Mouse (Mus musculus): ENCODE measurements around the gene Tspan12.
"Not testable (repeated sequence)": the region's sequence is repeated elsewhere in the genome, so short reads cannot be mapped to it uniquely, and the experiment has no call there.

Tspan12 gene

DNA sequence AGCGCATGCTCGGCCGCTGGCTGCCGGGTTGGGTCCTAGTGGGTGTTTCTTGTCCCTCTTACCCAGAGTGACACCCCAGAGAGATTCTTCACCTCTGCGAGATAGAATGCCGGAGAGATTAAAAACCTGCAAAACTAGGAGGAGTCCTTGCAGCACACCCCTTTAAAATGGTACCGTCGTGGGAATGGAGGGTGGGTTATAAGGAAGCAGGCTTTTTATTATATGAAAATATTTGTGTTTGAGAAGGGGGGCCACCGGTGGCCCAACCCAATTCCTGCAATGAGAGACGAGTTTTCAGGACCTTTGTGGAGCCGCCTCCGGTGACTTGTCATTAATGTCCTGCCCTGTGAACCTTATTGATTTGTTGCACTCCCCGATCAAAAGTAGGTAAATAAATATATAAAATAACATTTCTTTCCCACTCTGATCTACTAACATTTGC lies at the start of gene Tspan12:
TSS of gene Tspan12 (minus strand) at position 172 of the 442 bp plus-strand sequence.
- no peak for DNase-seq

DNA sequence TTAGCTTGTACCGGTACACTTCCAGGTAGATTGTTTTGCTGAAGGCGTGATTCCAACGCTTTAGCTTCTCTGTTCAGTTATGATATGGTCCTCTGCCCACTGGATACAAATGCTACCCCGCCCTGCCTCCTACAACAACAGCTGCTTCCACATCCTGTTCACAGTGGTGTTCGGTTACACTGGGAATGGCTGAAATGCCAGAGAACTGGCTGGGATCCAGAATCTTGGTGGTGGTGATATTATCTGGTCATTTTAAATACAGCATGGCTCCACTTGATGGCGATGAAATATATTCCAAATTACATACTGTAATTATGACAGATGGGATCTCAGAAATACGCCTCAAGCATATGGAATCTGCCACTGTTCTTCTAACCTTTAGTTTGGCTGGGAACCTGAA lies 42.1 kb upstream of the Tspan12 start:
- DNase-seq: peak; percentile 18 to 53

DNA sequence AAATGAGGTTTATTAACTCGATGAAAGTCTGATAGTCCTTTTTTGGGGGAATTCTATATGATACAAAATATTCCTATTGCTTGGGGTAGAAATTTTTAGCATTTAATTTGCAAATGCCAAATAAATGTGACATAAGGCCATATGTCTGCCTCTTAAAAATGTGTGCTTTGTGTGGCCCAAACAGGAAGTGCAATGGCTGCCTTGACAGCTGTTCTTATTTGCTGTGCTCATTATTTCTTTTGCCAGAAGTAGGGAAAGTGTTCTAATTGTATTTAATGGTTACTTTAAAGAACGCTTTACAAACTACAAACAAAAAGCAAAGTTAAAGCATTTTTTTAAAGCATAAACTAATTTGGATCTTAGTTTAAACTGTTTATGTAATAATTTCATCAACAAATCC lies 36.8 kb upstream of the Tspan12 start:
- DNase-seq: no peak

DNA sequence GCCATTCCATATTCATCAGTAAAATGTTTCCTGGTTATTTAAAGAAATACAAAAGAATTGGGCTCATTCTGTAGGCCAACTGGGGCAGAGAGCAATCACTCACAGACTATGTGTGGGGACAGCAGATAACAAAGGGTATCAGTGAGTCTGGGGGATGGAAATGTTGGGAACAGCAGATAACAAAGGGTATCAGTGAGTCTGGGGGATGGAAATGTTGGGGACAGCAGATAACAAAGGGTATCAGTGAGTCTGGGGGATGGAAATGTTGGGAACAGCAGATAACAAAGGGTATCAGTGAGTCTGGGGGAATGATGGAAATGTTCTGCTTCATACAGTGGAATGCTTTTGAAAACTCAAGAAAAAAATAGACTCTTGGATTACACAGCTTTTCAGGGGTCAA lies 35.7 kb upstream of the Tspan12 start:
- DNase-seq: not testable (repeated sequence)

DNA sequence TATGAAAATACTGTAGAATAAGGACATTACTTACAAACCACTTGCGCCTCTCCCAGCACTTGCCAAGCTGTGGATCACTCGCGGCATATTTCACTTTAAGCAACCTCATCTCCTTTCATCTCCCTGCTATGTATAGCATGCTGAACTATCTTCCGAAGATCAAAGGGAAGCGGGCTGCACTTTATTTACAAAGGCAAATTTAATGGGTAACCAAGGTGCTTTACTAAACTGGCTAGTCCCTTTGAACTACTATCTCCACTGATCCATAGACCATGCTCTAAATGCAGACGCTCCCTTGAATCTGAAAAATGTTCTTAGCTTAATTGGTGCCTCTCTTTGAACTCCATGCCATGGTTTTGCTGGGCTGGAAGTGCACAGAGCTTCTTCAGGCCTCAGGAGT lies 27.2 kb upstream of the Tspan12 start:
- DNase-seq: no peak

DNA sequence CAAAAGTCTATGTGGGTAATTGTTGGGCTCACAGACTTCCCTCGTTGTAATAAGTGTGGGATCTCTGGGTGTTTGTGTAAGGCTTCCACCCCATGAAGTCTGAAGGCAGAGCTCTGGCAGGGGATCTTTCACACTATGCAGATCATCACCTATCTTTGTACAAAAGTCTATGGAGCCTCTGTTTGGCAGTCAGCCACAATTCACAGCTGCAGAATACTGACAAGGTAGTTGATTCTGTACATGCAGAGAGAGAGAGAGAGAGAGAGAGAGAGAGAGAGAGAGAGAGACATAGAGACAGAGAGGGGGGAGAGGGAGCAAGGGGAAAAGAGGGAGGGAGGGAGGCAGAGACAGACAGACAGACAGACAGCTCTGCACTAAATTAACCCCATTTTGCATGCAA lies 15.0 kb upstream of the Tspan12 start:
- no peak for DNase-seq

DNA sequence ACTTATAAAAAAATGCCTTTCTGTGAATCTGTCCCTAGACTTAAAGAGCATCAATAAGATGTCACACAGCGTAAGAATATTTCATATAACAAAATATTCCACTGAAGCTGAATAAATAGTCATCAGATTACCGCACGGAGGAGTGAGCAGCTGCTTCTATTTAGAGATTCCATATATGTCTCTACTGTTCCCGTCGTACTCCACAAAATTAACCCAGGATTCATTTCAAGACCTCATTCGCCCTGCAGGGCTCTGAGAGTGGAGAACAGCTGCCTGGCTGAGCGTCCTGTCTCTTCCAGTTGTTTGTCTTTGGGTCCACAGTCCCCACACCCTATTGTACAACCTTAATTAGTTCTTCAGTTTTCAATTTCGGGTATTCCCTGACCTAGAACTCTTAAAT lies 11.9 kb upstream of the Tspan12 start:
- no peak for DNase-seq

DNA sequence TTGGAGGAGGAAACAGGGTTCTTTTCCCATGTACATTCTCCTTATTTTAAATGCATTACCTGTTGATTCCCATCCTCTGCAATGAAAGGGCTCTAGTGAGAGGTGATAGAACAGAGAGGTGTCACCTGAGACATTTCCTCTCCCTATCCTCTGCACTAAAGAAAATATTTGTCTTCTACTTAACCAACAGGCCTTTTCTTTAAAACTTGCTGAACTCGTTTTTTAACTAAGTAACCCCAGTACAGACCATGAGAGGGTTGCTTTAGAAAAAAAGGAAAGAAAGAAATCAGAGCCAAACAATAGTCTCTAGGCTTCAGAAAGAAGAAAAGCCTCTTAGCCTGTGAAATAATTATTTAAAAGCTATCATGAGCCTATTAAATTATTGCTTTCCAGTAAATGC lies 11.2 kb upstream of the Tspan12 start:
- DNase-seq: no peak

DNA sequence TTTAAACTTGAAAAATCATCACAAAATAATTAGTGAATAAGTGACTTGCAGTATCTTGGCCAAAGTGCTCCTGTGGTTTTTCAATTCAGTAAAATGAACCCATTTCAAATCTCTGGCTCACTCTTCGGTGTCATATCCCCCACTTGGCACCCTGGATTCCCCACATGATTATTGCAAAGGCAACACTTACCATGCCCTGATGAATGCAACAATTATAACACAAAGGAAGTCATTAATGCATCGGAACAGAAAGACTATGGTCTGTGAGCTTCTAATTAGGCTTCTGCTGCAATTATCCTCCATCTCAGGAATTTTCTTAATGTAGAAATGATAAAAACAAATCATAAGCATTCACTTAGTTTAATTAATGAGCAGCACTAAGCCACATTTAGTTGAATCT lies 9.0 kb upstream of the Tspan12 start:
- no peak for DNase-seq

DNA sequence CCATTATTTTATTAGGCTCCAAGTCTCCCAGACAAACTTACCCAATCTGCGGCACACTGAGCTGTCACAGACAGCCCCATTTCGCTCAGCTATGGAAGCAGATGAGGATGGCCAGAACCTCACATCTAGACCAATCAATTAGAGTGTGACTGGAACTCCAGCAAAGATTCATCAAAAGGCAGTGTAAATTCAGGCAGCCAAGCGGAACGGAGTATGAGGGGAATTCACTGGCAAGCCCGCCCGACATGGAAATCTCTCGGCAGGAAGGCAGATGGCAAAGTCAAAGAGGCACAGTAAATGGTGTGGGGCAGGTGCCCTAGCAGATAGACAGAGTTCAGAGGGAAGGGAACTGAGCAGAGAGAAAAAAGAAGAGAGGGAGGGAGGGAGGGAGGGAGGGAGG lies 5.5 kb upstream of the Tspan12 start:
- DNase-seq: no peak

DNA sequence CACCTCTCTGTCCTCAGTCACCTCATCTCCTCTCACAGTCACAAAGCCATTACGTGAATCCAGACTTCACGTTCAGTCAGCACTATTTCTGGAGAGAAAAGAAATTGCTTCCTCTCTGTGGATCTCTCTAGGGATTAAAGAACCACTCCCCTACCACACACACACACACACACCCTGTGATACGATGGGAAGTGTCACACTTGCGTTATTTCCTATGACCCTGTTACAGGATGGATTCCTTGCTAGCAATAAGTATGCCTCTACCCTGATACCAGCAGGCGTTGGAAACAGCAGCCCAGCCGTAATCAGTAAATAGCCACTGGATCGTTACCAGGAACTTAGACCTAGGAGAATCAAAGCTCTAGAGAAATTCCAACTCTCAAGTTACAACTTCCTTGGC lies 3.6 kb upstream of the Tspan12 start:
- DNase-seq: no peak

DNA sequence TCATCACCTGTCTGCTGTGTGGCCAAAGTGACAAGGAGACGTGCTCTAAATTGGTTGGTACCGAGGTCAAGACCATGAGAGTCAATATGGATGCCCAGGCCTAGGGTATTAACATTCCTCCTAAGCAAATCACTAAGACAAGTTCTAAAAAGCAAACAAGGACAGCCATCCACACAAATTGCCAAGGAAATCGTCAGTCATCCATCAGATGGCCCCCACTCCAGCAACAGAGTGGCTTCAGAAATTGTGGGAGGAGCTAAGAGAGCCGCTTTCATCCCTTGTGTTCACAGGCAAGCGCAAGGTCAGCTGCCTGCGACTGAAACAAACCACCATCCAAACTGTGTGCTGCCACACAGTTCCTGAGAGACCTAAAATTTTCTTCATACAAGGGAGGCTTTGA lies 1.0 kb upstream of the Tspan12 start:
- no peak for DNase-seq

DNA sequence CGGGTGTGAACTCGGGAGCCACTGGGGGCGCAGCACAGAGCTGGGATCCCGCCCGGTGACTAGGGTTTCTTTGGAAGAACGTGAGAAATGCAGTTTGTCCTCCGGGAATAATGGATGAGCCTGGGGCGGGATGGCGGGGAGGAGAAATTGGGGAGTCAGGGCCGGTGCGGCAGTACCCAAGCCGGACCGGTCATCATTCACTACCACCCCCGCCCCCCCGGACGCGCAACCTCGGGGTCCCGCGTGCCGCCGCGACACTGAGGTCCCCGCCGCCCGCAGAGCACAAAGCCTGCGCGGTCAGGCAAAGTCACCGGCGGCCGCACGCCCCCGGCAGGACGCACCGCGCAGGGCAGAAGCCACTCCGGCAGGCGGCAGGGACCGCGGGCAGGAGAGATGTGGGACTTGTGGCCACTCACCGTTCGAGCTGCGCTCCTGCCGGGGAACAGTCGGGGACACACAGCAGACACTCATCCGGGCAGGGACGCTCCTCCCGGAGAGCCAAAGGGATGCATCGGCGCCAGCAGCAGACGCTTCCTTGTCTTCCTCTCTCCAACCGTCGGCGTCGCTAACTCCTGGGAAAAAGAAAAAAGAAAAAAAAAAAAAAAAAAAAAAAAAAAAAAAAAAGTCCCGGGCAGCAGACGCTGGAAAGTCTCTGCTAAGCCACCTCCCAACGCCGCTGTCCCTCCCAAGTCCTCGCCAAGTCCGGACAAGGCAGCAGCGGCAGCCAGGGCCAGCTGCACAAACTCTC lies 545 bp downstream of the Tspan12 start:
- DNase-seq: peak; percentile 83 to 90

DNA sequence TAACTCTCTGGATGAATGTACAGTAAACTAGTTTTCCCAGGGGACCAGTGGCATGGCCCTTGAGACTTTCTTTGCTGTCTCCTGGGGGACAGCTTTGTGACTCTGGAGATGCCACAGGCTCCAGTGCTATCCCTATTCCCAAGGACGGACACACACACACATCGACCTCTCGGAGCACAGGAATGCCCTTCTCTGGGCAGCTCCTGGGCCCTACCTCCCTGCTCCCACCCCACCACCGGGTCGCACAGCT lies 1.0 kb downstream of the Tspan12 start:
- DNase-seq: no peak

DNA sequence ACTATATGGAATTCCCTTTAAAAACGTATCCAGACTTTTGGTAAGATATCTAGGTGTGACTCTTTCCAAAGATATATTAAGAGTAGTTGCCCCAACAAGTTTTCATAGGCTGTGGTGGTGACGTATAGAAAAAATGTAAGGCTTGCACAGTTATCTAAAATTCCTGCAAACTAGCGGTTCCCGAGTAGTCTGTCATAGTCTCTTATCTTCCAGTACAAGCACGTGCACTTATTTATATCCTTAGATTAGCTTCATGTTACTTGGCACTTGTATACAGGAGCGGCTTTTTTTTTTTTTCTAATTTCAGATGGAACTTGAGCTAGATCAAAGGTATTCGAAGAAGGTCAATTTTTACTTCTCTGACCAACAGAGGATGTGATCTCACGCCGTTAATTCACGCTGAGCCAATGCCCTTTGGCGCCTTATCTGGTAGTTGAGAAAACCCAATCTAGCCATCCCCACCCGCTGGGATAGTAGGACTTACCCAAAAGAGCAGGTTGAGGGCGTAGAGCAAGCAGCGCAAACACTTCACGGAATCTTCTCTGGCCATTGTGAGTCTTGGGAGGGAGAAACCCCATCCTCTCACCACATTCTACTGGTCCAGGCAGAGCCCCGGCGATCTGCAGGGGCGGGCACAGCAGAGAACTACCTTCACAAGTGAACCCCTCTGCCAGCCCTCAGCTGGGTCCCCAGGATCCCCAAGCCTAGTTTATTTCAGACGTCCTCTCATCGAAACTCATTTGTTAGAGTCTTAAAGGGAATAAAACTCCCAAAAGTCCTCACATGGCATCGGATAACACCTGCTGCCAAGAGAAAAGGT lies 1.6 kb downstream of the Tspan12 start:
- DNase-seq: peak; percentile 10 to 32

DNA sequence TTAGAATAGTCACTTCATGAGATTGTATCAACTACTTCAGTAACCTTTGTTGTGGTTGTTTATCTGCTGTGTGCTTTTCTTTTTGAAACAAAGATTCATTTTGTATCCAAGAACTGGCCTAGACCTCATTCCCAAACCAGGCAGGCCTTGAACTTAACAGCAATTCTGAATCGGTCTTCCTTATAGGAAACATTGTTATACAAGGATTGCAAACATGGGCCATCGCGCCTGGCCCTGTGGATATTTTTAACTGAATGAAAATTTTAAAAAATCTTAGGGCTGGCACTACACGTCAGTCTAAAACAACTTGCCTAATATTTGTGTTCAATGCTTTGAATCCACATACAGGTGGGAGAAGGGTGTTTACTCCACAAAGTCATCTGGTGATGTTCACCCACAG lies 3.5 kb downstream of the Tspan12 start:
- no peak for DNase-seq

DNA sequence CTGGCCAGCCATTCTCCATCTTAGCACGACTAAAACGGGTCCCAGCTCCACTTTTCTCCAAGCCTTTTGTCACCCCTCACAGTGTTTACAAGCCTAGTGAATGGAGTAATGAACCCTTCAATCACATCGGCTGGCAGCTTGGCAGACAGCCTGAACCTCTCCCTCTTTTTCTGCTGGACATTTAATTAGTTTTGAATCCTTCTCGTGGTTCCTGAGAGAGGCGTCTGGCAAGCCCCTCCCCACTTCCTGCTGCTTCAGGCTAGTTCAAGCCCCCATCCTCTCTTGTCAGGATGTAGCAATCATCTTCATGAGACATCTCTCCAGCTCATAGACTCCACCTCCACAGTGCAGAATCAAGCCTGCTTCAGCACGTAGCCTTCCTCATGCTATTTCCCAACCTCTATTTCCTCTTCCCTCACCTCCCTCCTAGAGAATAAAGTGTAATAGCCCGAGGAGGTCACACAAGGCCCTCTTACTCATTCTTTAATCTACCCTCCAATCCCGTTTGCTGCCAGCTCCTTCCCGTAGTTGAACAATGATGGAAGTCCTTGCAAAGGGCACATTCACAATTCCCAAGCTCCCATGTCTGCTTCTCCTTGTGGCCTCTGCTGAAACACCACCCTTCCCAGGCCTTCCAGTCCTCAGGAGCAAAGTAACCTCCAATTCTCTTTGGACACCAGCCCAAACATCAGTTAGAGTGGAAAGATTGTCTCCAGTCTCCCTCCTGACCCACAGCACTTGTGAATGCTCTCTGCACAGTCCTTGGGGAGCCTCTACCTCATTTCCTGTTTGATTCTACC lies 12.1 kb downstream of the Tspan12 start:
- DNase-seq: peak in 1 of 2 experiments; percentile 32

DNA sequence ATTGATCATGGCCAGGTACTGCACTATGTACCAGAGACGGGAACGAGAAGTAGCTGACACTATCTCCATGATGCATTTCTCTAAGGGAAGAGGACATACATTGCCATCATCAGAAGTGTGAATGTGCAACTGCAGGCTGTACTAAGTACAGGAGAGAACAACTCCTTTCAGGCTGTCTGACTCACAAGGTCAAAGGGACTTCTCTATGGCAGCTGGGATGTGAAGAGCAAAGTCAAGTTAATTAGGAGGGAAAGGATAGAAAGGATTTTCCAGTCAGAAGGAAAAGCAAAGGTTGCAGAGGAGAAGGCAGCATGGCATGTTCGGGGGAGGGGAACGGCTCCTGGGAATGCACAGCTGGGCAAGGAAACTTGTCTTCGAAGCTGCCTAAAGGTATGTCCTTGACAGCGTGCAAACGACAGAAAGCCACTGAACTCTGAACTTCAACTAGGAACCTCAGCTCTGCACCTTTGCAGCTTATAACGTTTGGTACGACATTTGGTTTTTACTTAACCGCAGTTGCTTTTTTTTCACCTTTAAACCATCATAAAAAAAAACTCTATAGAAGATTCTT lies 13.0 kb downstream of the Tspan12 start:
- DNase-seq: no peak

DNA sequence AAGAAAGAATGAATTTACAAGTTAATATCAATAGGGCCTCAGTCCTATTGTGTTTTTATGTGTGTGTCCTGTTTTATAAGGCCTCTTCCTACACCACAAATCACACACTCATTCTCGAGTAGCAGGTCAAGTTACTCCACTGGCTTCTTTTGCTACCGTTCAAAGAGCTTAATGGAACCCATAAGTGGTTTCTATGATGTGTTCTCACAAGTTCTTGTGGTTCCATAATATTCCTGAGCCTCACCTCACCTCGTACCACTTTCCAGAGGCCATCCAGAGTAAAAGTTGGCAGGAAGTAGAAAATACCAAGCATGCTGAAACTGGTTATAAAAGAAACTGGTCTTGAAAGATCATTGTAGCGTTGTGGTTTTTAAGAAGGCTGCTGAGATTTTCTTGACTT lies 18.8 kb downstream of the Tspan12 start:
- peak; percentile 17 to 59 for DNase-seq

DNA sequence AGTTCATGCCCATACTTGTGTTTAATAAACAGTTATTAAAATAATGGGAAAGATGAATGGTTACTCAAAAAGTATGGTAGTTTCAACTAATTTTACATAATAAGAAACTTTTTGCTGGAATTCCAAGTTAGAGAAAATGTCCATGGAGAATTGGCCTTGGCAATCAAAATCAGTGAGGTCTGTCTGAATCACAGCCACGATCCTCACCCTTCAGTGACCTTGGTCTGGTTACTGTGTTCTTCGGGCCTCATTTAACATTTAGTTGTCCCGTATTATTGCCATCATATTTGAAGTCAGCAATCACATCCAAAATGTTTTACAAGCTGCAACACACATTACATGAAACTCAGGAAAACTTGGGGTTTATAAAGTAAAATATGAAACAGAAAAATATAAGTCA lies 20.4 kb downstream of the Tspan12 start:
- no peak for DNase-seq

DNA sequence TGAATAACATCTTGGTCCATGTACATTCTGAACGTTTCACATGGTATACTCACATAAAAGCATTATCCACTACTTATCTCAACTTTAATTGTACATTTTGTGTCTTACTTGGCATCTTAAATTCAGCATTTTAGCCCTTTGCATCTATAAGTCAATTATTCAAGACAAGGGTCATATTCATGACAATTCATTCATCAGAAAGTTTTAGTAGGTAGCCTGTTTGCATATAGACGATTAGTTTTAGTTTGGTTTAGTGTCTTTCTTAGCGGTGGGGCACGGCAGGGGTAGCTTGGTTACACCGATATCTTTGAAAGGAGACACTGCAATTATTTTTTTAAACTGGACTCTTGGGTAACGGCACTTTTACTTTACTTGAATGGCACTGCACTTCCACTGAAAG lies 21.4 kb downstream of the Tspan12 start:
- no peak for DNase-seq

DNA sequence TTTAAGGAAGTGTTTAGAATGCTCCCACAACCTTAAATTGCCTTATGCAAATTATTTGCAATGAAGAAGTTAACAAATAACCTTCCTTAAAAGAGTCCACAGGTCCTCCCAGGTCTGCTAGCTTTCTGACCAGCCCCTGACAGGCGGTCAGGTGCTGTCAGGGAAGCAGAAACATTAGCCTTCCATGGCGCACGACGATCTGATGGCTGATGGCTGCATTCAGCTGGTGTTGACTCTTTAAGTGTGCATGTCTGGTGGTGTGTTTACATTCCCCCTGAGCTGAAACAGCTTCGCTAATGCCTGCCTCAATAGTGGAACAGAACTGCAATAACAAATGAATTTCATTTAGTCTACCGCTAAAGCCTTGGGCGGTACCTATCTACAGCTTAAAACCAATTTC lies 22.4 kb downstream of the Tspan12 start:
- DNase-seq: no peak

DNA sequence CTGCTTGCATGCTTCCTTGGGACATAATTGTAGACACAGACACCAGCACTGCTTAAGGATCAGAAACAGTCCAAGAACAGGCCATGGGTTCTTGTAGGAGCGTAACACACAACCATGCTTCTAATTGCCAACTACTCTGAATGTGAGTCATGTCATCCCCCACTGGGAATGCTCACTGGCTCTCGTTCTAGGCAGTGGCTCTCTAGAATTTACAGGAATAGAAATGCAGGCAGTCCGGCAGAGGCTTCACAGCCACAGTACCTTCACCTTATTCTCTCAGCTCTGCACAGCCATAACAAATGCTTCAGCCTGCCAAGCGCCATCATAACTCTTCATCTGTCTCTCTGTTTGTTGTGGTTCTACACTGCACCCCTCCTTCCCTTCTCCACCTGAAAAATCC lies 23.9 kb downstream of the Tspan12 start:
- DNase-seq: no peak
